Mouse (Mus musculus): ENCODE measurements around the gene Egf. TPM values are rescaled to one million over a fixed set of nuclear protein-coding genes. Genes with fewer than 3 reads are reported as not detected.

The Egf gene
- total and polyA plus RNA-seq, 3 experiments = 1.3 to 5.4 (median 3.1) TPM

DNA sequence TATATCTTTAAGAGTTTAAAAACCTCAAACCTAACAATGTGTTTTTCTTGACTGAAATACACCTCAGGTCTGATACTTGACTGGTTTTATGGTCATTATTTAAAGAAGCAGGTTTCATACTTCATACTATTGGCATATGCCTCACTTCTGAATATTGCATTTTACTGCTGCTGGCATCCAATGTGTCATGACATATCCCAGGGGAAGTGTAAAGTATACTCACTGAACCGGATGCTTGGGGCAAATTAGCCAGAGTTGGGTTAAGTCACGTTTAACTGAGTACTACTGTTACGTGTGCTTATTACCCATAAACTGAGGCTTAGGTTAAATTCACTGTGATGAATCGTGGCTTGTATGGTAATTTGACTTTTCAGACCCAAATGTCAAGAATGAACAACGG is 29.5 kb downstream of the Egf start:
- no peak for DNase-seq
- Histone ChIP-seq H3K4me3 (peak overlapping the region; percentile 62), H3K27ac (peak overlapping the region; percentile 97; the same call in 1 of the 2 replicates), H3K27me3 (ENCODE audit: control insufficient read depth, insufficient read depth, low read length) (no peaks in the 10 kb centered on the region), H3K4me1 (ENCODE audit: control insufficient read depth, insufficient read depth, low read length) (peaks cover 3% of the 10 kb centered on the region; the same call in 1 of the 2 replicates), H3K79me2 (replicated peaks; ENCODE audit: control insufficient read depth, insufficient read depth, low read length) (no peaks in the 10 kb centered on the region), H3K9ac (ENCODE audit: low read depth, low read length) (no peak overlapping the region), H3K36me3 (ENCODE audit: control insufficient read depth, insufficient read depth, low read length) (no peaks in the 10 kb centered on the region)
- TF ChIP-seq POLR2A (IDR thresholded peaks at IDR 0.05; ENCODE audit: insufficient read depth, low read depth, low read length) = no peak
- no peak for TF ChIP-seq EP300 (IDR thresholded peaks at IDR 0.05; ENCODE audit: insufficient read depth, low read depth, low read length)
- no peak for TF ChIP-seq CTCF (IDR thresholded peaks at IDR 0.05)
- WGBS = 76% methylated on average over 5 of the region's 5 CpGs
- intact Hi-C loops (cut with DNase I) = loop anchor here (2.0 to 10.0 kb wide), 4 partner anchors 105 to 1549 kb away; partner anchors contain the start of genes Gar1 and Hadh

DNA sequence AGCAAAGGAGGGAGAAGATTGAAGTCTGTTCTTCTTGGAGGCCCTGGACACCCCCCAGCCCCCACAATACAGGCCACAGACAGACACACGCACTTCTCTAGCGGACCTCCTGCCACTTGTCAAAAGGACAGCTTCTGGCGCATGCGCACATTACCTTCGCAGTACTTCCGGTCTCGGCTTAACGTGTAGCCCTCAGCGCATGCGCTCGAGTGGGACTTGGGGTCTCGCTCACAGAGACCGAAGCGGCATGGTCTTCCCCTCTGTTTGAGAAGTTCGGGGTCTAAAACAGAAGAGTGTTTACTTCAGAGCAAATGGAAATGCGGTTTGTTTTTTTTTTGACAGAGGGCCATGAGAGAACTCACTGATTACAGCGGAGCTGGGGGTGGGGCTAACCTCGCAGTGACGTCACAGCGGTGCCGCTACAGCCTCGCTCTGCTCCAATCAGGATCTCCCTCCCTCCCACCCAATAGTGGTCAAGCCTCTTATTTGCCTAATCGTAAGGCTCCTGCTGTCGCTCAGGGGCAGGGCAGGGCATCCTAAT is 30.1 kb downstream of the Egf start:
- Histone ChIP-seq H3K4me1 (ENCODE audit: control insufficient read depth, insufficient read depth, low read length) (peaks cover 3% of the 10 kb centered on the region; the same call in 1 of the 2 replicates), H3K27ac (peak overlapping the region; percentile 97), H3K79me2 (replicated peaks; ENCODE audit: control insufficient read depth, insufficient read depth, low read length) (no peaks in the 10 kb centered on the region), H3K36me3 (ENCODE audit: control insufficient read depth, insufficient read depth, low read length) (no peaks in the 10 kb centered on the region), H3K9ac (ENCODE audit: low read depth, low read length) (peak overlapping the region; percentile 51), H3K27me3 (ENCODE audit: control insufficient read depth, insufficient read depth, low read length) (no peaks in the 10 kb centered on the region), H3K4me3 (peak overlapping the region; percentile 62)
- WGBS = under 1% methylated on average over 24 of the region's 24 CpGs
- intact Hi-C loops (cut with DNase I) = loop anchor here (2.0 to 10.0 kb wide), 4 partner anchors 106 to 1550 kb away; partner anchors contain the start of genes Gar1 and Hadh
- DNase-seq = peak; percentile 90 to 95
- TF ChIP-seq POLR2A (IDR thresholded peaks at IDR 0.05; ENCODE audit: insufficient read depth, low read depth, low read length) = peak; percentile 95
- TF ChIP-seq EP300 (IDR thresholded peaks at IDR 0.05; ENCODE audit: insufficient read depth, low read depth, low read length) = no peak; the same call in none of the 2 replicates
- TF ChIP-seq CTCF (IDR thresholded peaks at IDR 0.05) = no peak

DNA sequence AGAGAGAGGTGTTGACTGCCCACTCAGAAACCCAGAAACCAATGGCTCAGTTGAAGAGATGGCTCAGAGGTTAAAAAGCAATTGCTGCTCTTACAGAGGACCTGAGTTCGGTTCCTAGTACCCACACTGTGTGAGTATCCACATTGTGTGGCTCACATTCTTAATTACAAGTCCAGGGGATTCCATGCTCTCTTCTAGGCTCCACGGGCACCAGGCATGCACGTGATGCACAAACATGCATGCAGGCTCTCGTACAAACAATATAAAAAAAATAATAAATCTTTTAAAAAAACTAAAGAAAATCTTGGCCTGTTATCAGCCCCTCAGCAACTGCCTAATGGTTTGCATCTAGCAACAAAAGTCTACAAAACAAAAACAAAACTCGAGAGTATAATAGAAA is 30.6 kb downstream of the Egf start:
- WGBS = 52% methylated on average over 5 of the region's 5 CpGs
- H3K4me1 ChIP-seq (ENCODE audit: control insufficient read depth, insufficient read depth, low read length) = peaks cover 3% of the 10 kb centered on the region; the same call in 1 of the 2 replicates
- peak overlapping the region; percentile 62 for H3K4me3 ChIP-seq
- intact Hi-C loops (cut with DNase I) = loop anchor here (2.0 to 10.0 kb wide), 4 partner anchors 106 to 1550 kb away; partner anchors contain the start of genes Gar1 and Hadh
- H3K9ac ChIP-seq (ENCODE audit: low read depth, low read length) = peak overlapping the region; percentile 39; the same call in 1 of the 2 replicates
- DNase-seq = peak; percentile 11 to 29
- no peaks in the 10 kb centered on the region for H3K27me3 ChIP-seq (ENCODE audit: control insufficient read depth, insufficient read depth, low read length)
- no peaks in the 10 kb centered on the region for H3K36me3 ChIP-seq (ENCODE audit: control insufficient read depth, insufficient read depth, low read length)
- no peaks in the 10 kb centered on the region for H3K79me2 ChIP-seq (replicated peaks; ENCODE audit: control insufficient read depth, insufficient read depth, low read length)
- TF ChIP-seq EP300 (IDR thresholded peaks at IDR 0.05; ENCODE audit: insufficient read depth, low read depth, low read length) = no peak
- no peak for TF ChIP-seq POLR2A (IDR thresholded peaks at IDR 0.05; ENCODE audit: insufficient read depth, low read depth, low read length)
- no peak for TF ChIP-seq CTCF (IDR thresholded peaks at IDR 0.05)
- H3K27ac ChIP-seq = peak overlapping the region; percentile 97

DNA sequence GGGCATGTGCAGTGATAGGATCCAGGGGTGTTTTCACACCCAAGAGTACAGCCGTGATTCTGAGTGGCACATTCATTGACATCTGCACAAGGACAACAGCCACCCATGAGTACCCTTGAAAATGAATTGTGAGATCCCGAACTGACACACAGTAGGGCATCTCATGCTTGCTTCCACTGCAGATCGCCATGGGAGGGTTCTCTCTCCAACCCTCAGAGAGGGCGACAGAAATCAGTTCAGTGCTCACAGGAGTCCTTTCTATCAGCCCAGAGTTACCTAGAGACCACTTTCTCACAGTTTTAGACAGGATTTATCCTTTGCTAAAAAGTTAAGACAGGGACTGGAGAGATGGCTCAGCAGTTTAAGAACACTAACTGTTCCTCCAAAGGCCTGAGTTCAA is 31.8 kb downstream of the Egf start:
- Histone ChIP-seq H3K79me2 (replicated peaks; ENCODE audit: control insufficient read depth, insufficient read depth, low read length) (no peaks in the 10 kb centered on the region), H3K36me3 (ENCODE audit: control insufficient read depth, insufficient read depth, low read length) (no peaks in the 10 kb centered on the region), H3K4me1 (ENCODE audit: control insufficient read depth, insufficient read depth, low read length) (peaks cover 3% of the 10 kb centered on the region; the same call in 1 of the 2 replicates), H3K9ac (ENCODE audit: low read depth, low read length) (no peak overlapping the region), H3K27me3 (ENCODE audit: control insufficient read depth, insufficient read depth, low read length) (no peaks in the 10 kb centered on the region), H3K4me3 (no peak overlapping the region), H3K27ac (no peak overlapping the region)
- no peak for DNase-seq
- intact Hi-C loops (cut with DNase I) = loop anchor here (10.0 kb wide), 3 partner anchors 331 to 1551 kb away; partner anchors contain the start of gene Hadh
- TF ChIP-seq CTCF (IDR thresholded peaks at IDR 0.05) (no peak), POLR2A (IDR thresholded peaks at IDR 0.05; ENCODE audit: insufficient read depth, low read depth, low read length) (no peak), EP300 (IDR thresholded peaks at IDR 0.05; ENCODE audit: insufficient read depth, low read depth, low read length) (no peak)
- 70% methylated on average over 4 of the region's 4 CpGs for WGBS

DNA sequence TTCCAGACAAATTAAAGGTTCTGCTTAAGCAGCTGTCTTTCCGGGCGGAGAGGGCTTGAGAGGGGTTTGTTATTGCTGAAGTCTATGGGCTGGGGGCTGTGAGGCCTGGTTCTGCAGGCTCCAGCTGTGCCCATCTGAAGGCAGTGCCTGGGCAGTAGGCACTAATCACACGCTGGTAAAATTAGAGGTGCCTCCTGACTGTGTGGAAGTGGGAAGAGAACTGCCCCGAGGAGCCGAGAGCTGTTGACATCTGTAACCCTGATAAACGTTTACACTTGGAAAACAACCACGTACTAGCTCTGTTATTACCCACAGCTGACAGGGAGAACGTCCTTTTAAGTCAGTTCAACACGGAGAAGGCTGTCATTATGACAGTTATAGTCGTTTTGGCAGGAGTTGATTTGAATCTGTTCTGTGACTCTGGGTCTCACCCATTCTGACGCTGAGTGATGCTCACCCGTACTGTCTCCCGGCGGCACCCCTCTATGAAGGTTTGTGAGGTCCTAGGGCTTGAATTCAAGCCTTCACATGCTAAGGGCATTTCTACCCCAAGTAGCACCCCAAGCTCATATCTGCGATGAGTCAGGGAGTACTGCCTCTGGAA is 40.5 kb downstream of the Egf start:
- Histone ChIP-seq H3K4me3 (no peak overlapping the region), H3K36me3 (ENCODE audit: control insufficient read depth, insufficient read depth, low read length) (no peaks in the 10 kb centered on the region), H3K4me1 (ENCODE audit: control insufficient read depth, insufficient read depth, low read length) (no peaks in the 10 kb centered on the region), H3K27me3 (ENCODE audit: control insufficient read depth, insufficient read depth, low read length) (no peaks in the 10 kb centered on the region), H3K79me2 (replicated peaks; ENCODE audit: control insufficient read depth, insufficient read depth, low read length) (no peaks in the 10 kb centered on the region), H3K27ac (no peak overlapping the region), H3K9ac (ENCODE audit: low read depth, low read length) (no peak overlapping the region; the same call in 1 of the 2 replicates)
- WGBS = 52% methylated on average over 15 of the region's 15 CpGs
- no peak for DNase-seq
- TF ChIP-seq EP300 (IDR thresholded peaks at IDR 0.05; ENCODE audit: insufficient read depth, low read depth, low read length) (no peak), POLR2A (IDR thresholded peaks at IDR 0.05; ENCODE audit: insufficient read depth, low read depth, low read length) (no peak), CTCF (IDR thresholded peaks at IDR 0.05) (no peak)
- intact Hi-C loops (cut with DNase I) = no loop called here

DNA sequence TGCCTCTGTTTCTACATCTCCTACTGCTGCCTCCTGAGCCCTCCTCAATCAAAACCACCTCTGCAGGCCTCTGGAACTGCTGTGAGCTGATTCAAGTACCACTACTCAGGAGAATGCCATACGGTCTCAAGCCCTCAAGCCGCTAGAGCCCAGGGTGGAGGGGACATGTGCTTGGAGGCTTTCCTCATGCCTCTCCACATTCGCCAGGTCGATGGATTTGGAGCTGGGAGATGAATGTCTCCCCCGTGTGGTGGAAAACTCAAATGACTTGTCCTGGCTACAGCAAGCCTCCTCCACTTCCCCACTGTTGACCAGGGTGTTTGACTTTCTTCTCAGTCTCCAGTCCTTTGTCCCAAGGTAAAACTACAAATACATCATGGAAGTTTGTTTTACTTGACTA is 47.0 kb downstream of the Egf start:
- Histone ChIP-seq H3K79me2 (replicated peaks; ENCODE audit: control insufficient read depth, insufficient read depth, low read length) (no peaks in the 10 kb centered on the region), H3K4me1 (ENCODE audit: control insufficient read depth, insufficient read depth, low read length) (no peaks in the 10 kb centered on the region), H3K36me3 (ENCODE audit: control insufficient read depth, insufficient read depth, low read length) (no peaks in the 10 kb centered on the region), H3K27ac (no peak overlapping the region), H3K27me3 (ENCODE audit: control insufficient read depth, insufficient read depth, low read length) (no peaks in the 10 kb centered on the region), H3K9ac (ENCODE audit: low read depth, low read length) (no peak overlapping the region), H3K4me3 (no peak overlapping the region)
- intact Hi-C loops (cut with DNase I) = no loop called here
- 18% methylated on average over 5 of the region's 5 CpGs for WGBS
- DNase-seq = no peak
- TF ChIP-seq CTCF (IDR thresholded peaks at IDR 0.05) = peak; percentile 73
- no peak for TF ChIP-seq POLR2A (IDR thresholded peaks at IDR 0.05; ENCODE audit: insufficient read depth, low read depth, low read length)

All from heart, adult 2 months (tissue).